Mouse (Mus musculus) hematopoietic stem cell, adult 5-6 weeks (primary cell): ENCODE measurements at regions not wholly inside any gene's neighbourhood (a gene's known extent, or its start where the extent isn't known, plus 50 kb on each side); places are given as distances from the start of the nearest gene placed in this dataset.
A peak's percentile ranks its signal among the peaks of the same experiment; 100 is the strongest.

Source experiments
- ATAC-seq, 2 experiments: fragments of 125-278 bp in 1 of 2; replicated peaks in 1 of 2; 2 replicates each; pipeline ENCODE4 v1.8.0; 2016 to 2017; ENCODE audit warnings: inconsistent platforms in 2 of 2, mild to moderate bottlenecking in 2 of 2, moderate number of reproducible peaks in 2 of 2, low read depth in 1 of 2, moderate TSS enrichment in 1 of 2; ENCODE audit not compliant: low FRiP score in 2 of 2, poor library complexity in 2 of 2, severe bottlenecking in 2 of 2, insufficient read depth in 1 of 2, low TSS enrichment in 1 of 2

GRCm38 (mm10) chr1:145784370-145784769, 710.2 kb upstream of the Brinp3 start:
- ATAC-seq: 0 out of 4 replicates have a peak, but pooled peaks of 1 of the 2 experiments have one; percentile 42

- no peak for ATAC-seq
Observed at GRCm38 (mm10) chr1:145806390-145806948, 688.1 kb upstream of the Brinp3 start.

GRCm38 (mm10) chr1:145847047-145847446, 647.5 kb upstream of the Brinp3 start:
- ATAC-seq: no peak
